Mouse (Mus musculus): Measurements from ENCODE around the gene Ctla2a. TPM values are rescaled to one million over a fixed set of nuclear protein-coding genes. Genes with fewer than 3 reads are reported as not detected.

The Ctla2a gene
- 40.8 TPM for polyA plus RNA-seq (2014; fragmentation: Illumina TruSeq; extraction: RNeasy Lipid Tissue Mini Kit (QIAGEN cat#74804); ENCODE audit: low read depth, low replicate concordance)

DNA sequence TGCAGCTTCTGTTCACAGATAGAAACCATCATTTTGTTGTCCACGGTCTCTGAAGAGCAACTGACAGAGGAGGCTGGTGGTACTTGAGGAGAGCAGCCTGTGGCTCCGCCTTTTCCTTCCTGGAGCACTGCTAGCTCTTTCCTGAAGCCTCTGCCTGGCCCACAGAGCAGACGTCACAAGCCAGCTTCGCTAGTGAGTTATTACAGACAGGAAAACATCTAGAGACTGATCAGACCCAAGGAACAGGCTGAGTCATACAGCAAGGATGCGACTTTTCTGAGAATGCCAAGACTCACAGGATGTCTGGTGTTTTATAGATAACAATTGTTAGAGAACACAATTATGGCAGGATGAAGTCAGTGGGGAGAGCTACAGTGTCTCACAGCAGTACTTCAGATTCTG is at the start of gene Ctla2a, which contains the start of gene Gm49391:
Gene Ctla2a (minus strand): TSS at position 126 of the 402 bp plus-strand sequence.
Gene Gm49391 (minus strand): TSS at position 72 of the 402 bp plus-strand sequence.

GRCm38 (mm10) chr13:60941884-60942283 is 5.5 kb upstream of the Ctla2a start, which contains the start of gene Tpbpa:
TSS of gene Tpbpa (minus strand) at chr13:60941984.

DNA sequence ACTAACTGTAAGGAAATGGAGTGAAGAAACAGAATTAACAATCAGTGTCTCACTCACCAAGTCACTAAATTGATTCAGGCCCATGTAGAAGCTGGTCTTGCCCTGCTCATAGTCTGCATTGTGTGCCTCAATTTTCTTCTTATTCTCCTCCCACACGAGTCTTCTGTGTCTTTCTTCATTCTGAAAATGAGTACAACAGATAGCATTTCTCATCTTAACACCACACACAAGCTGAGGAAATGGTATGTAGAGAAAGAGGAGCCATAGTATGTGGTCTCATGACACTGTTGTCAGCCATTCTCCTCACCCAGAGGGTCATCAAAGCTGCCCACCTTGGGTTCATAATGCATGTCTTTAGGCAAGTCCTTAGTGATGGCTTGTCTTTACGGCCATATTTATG is 935 bp downstream of the Ctla2a start, which contains the start of gene Gm49393:
Gene Gm49393 (minus strand): TSS at position 101 of the 400 bp plus-strand sequence.

DNA sequence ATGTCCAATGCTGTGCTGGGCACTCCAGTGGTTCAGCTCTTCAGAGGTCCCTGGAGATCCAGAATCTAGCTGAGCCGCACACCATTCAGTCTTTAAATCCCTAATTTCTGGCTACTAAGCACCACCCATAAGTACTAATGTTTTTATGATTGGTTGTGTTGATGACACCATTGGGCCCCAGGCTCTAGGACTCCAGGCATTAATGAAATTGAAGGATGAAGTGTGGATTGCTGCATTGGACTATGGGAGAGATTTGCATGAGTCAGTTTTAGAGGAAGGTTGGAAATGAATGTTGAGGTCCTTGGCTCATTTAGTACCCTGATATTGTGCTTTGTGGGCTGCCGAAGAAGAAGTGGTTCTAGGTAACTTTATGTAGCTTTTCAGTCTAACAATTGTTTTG is 31.6 kb downstream of the Ctla2a start, which contains the start of gene Tpbpb:
Gene Tpbpb (minus strand): TSS at position 101 of the 400 bp plus-strand sequence.

DNA sequence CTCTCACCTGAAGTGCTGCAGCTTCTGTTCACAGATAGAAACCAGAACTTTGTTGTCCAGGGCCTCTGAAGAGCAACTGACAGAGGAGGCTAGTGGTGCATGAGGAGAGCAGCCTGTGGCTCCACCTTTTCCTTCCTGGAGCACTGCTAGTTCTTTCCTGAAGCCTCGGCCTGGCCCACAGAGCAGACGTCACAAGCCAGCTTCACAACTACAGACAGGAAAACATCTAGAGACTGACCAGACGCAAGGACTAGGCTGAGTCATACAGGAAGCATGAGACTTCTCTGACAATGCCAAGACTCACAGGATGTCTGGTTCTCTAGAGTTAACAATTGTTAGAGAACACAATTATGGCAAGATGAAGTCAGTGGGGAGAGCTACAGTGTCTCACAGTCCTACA is 39.1 kb downstream of the Ctla2a start, which contains the start of gene Ctla2b:
Gene Ctla2b (minus strand): TSS at position 120 of the 400 bp plus-strand sequence.

GRCm38 (mm10) chr13:60896794-60897193 is 39.6 kb downstream of the Ctla2a start, which contains the start of gene Gm49392:
TSS of gene Gm49392 (minus strand) at chr13:60896894.

Other genes starting within 250 kb of the Ctla2a start
- gene BC051665, start 150.3 kb downstream of the Ctla2a start, polyA plus RNA-seq (2014; fragmentation: Illumina TruSeq; extraction: RNeasy Lipid Tissue Mini Kit (QIAGEN cat#74804); ENCODE audit: low read depth, low replicate concordance): not detected
- not detected for gene Ctsll3, start 133.8 kb downstream of the Ctla2a start, polyA plus RNA-seq (2014; fragmentation: Illumina TruSeq; extraction: RNeasy Lipid Tissue Mini Kit (QIAGEN cat#74804); ENCODE audit: low read depth, low replicate concordance)
- not detected for gene 4930486L24Rik, start 72.2 kb downstream of the Ctla2a start, polyA plus RNA-seq (2014; fragmentation: Illumina TruSeq; extraction: RNeasy Lipid Tissue Mini Kit (QIAGEN cat#74804); ENCODE audit: low read depth, low replicate concordance)
- not detected for gene Gm49392, start 39.7 kb downstream of the Ctla2a start, polyA plus RNA-seq (2014; fragmentation: Illumina TruSeq; extraction: RNeasy Lipid Tissue Mini Kit (QIAGEN cat#74804); ENCODE audit: low read depth, low replicate concordance)
- gene Ctla2b, start 39.2 kb downstream of the Ctla2a start, polyA plus RNA-seq (2014; fragmentation: Illumina TruSeq; extraction: RNeasy Lipid Tissue Mini Kit (QIAGEN cat#74804); ENCODE audit: low read depth, low replicate concordance): 7.9 TPM
- gene Tpbpb, start 31.7 kb downstream of the Ctla2a start, polyA plus RNA-seq (2014; fragmentation: Illumina TruSeq; extraction: RNeasy Lipid Tissue Mini Kit (QIAGEN cat#74804); ENCODE audit: low read depth, low replicate concordance): not detected
- not detected for gene Gm49393, start 1.0 kb downstream of the Ctla2a start, polyA plus RNA-seq (2014; fragmentation: Illumina TruSeq; extraction: RNeasy Lipid Tissue Mini Kit (QIAGEN cat#74804); ENCODE audit: low read depth, low replicate concordance)
- gene Gm49391, start 54 bp downstream of the Ctla2a start, polyA plus RNA-seq (2014; fragmentation: Illumina TruSeq; extraction: RNeasy Lipid Tissue Mini Kit (QIAGEN cat#74804); ENCODE audit: low read depth, low replicate concordance): 14.2 TPM
- not detected for gene Tpbpa, start 5.4 kb upstream of the Ctla2a start, polyA plus RNA-seq (2014; fragmentation: Illumina TruSeq; extraction: RNeasy Lipid Tissue Mini Kit (QIAGEN cat#74804); ENCODE audit: low read depth, low replicate concordance)
- gene Ctsj, start 69.3 kb upstream of the Ctla2a start, polyA plus RNA-seq (2014; fragmentation: Illumina TruSeq; extraction: RNeasy Lipid Tissue Mini Kit (QIAGEN cat#74804); ENCODE audit: low read depth, low replicate concordance): not detected
- not detected for gene Ctsq, start 104.0 kb upstream of the Ctla2a start, polyA plus RNA-seq (2014; fragmentation: Illumina TruSeq; extraction: RNeasy Lipid Tissue Mini Kit (QIAGEN cat#74804); ENCODE audit: low read depth, low replicate concordance)
- not detected for gene Ctsr, start 227.6 kb upstream of the Ctla2a start, polyA plus RNA-seq (2014; fragmentation: Illumina TruSeq; extraction: RNeasy Lipid Tissue Mini Kit (QIAGEN cat#74804); ENCODE audit: low read depth, low replicate concordance)

Data from sigmoid colon, adult 10 weeks (tissue).